Mouse (Mus musculus) heart, embryonic 12.5 days (tissue): ENCODE results near the gene Bach1. TPM values are rescaled to one million over a fixed set of nuclear protein-coding genes. Genes with fewer than 3 reads are reported as not detected.
"Not testable (repeated sequence)": the region's sequence is repeated elsewhere in the genome, so short reads cannot be mapped to it uniquely, and the experiment has no call there.

Experiments used
- ATAC-seq: fragments of 200-750 bp; cut with Nextera tagmentation; 2 replicates; pipeline ENCODE4 v1.8.0; 2017; ENCODE audit warnings: moderate TSS enrichment, moderate library complexity; ENCODE audit not compliant: insufficient number of reproducible peaks, low FRiP score
- H3K27ac ChIP-seq: fragments of 300-500 bp; sonication (generic); 2 replicates; pipeline ENCODE4 v1.5.1; 2016; ENCODE audit warnings: mild to moderate bottlenecking, moderate library complexity; ENCODE audit not compliant: poor library complexity, severe bottlenecking
- H3K27me3 ChIP-seq: fragments of 300-500 bp; sonication (generic); replicated peaks from 2 replicates; pipeline ENCODE4 v1.6.1; 2016; ENCODE audit warnings: mild to moderate bottlenecking, moderate library complexity
- H3K36me3 ChIP-seq: fragments of 300-500 bp; sonication (generic); 2 replicates; pipeline ENCODE4 v1.6.1; 2016; ENCODE audit warnings: mild to moderate bottlenecking, moderate library complexity
- H3K4me1 ChIP-seq: fragments of 300-500 bp; sonication (generic); replicated peaks from 2 replicates; pipeline ENCODE4 v1.6.1; 2016; ENCODE audit warnings: mild to moderate bottlenecking
- H3K4me2 ChIP-seq: fragments of 300-500 bp; sonication (generic); 2 replicates; pipeline ENCODE4 v1.6.1; 2016; ENCODE audit warnings: mild to moderate bottlenecking, moderate library complexity
- H3K4me3 ChIP-seq: fragments of 300-500 bp; sonication (generic); 2 replicates; pipeline ENCODE4 v1.5.1; 2016; ENCODE audit warnings: mild to moderate bottlenecking
- H3K9ac ChIP-seq: fragments of 300-500 bp; sonication (generic); 2 replicates; pipeline ENCODE4 v1.6.1; 2016; ENCODE audit warnings: mild to moderate bottlenecking, moderate library complexity
- H3K9me3 ChIP-seq: fragments of 300-500 bp; sonication (generic); replicated peaks from 2 replicates; pipeline ENCODE4 v1.6.1; 2016; ENCODE audit warnings: mild to moderate bottlenecking, moderate library complexity
- WGBS: fragments of 180-500 bp; shearing (Covaris S2); methylation state at CpG from one replicate; pipeline ENCODE4 v1.1.7; 2016; 5-methylcytosine and 5-hydroxymethylcytosine counted together
- polyA plus RNA-seq: library from polyadenylated mRNA; unstranded; fragments of >200 nt; fragmentation: Nextera tagmentation; extraction: Ambion mirVana; gene quantifications from 2 replicates; pipeline ENCODE4 v1.2.1, GENCODE M21; 2016

The Bach1 gene
- polyA plus RNA-seq, 1 experiment from 2014 or later, result 9.6 TPM

DNA sequence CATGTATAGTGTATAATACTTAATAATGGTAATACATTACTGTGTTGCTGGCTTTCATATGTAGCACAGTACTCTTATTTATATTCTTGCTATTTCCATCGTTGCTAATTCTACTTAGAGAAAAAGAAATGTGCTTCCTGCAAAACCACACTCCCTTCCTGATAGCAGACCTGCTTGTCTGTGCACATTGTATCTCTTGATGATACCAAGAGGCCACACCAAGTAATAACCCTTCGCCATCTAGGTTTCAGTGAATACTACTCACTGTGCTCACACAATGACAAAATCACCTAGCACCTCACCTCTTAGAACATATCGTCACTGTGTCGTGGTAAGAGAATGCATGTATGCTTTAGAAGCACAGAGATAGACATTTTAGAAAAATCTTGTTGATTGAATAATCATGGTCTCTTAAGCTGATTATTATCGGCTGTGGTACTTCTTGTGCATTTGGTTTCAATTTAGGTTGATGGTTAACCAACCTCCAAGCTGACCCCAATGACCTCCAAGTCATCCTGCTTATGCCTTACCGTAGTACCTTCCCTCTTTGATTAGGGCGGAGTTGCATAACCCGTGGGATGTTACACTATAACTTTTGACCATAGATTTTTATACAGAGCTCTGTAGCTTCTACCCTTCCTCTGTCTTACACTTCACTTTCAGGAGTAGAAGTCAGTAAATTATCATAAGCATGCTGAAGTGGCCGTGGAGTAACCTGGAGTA lies 17.7 kb upstream of the Bach1 start:
- Histone ChIP-seq H3K27me3 (no peaks in the 10 kb centered on the region), H3K4me2 (no peak overlapping the region), H3K4me1 (no peaks in the 10 kb centered on the region; the same call in 1 of the 2 replicates), H3K36me3 (no peaks in the 10 kb centered on the region), H3K9me3 (no peaks in the 10 kb centered on the region), H3K27ac (no peak overlapping the region), H3K9ac (no peak overlapping the region), H3K4me3 (no peak overlapping the region)
- ATAC-seq, result no peak
- WGBS, result 85% methylated on average over 9 of the region's 9 CpGs

- Histone ChIP-seq H3K4me1 (peaks cover 4% of the 10 kb centered on the region), H3K27ac (no peak overlapping the region), H3K4me2 (no peak overlapping the region), H3K36me3 (no peaks in the 10 kb centered on the region), H3K4me3 (no peak overlapping the region), H3K27me3 (no peaks in the 10 kb centered on the region), H3K9me3 (no peaks in the 10 kb centered on the region), H3K9ac (no peak overlapping the region)
- ATAC-seq, result no peak
- WGBS, result 47% methylated on average over 3 of the region's 3 CpGs
Measured at GRCm38 (mm10) chr16:87681848-87682247, 16.9 kb upstream of the Bach1 start.

GRCm38 (mm10) chr16:87686458-87686857 lies 12.3 kb upstream of the Bach1 start:
- Histone ChIP-seq H3K9ac (no peak overlapping the region), H3K4me1 (peaks cover 9% of the 10 kb centered on the region), H3K9me3 (peaks cover 1% of the 10 kb centered on the region; the same call in 1 of the 2 replicates), H3K4me3 (no peak overlapping the region), H3K4me2 (no peak overlapping the region), H3K36me3 (no peaks in the 10 kb centered on the region), H3K27ac (no peak overlapping the region), H3K27me3 (no peaks in the 10 kb centered on the region)
- WGBS, result 34% methylated on average over 1 of the region's 1 CpGs
- ATAC-seq, result 0 out of 2 replicates have a peak, but pooled peaks have one; percentile 29

- no peak overlapping the region for H3K4me2 ChIP-seq
- H3K4me1 ChIP-seq, result peaks cover 9% of the 10 kb centered on the region
- no peaks in the 10 kb centered on the region for H3K36me3 ChIP-seq
- peaks cover 3% of the 10 kb centered on the region; the same call in 1 of the 2 replicates for H3K9me3 ChIP-seq
- H3K4me3 ChIP-seq, result no peak overlapping the region
- no peak overlapping the region for H3K9ac ChIP-seq
- no peak for ATAC-seq
- no peaks in the 10 kb centered on the region for H3K27me3 ChIP-seq
- 59% methylated on average over 3 of the region's 3 CpGs for WGBS
- no peak overlapping the region for H3K27ac ChIP-seq
Measured at GRCm38 (mm10) chr16:87687346-87687745, 11.4 kb upstream of the Bach1 start.

GRCm38 (mm10) chr16:87688328-87688727 lies 10.4 kb upstream of the Bach1 start:
- H3K27me3 ChIP-seq, H3K9ac ChIP-seq, H3K4me3 ChIP-seq, H3K36me3 ChIP-seq, H3K27ac ChIP-seq, ATAC-seq, H3K4me2 ChIP-seq, H3K9me3 ChIP-seq, H3K4me1 ChIP-seq: not testable (repeated sequence)
- 92% methylated on average over 3 of the region's 3 CpGs for WGBS

DNA sequence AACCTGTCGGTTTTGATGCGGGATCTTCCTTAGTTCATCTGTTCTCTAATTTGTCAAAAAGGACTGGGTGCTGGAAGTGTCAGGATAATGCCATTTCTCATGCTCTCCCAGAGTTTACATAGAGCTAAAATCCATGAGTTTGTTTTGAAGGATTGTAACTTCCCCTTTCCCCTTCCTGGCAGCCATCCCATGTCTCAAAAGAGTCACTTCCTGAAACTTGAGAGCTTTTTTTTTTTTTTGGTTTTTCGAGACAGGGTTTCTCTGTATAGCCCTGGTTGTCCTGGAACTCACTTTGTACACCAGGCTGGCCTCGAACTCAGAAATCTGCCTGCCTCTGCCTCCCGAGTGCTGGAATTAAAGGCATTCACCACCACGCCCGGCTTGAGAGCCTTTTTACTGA lies 9.9 kb upstream of the Bach1 start:
- H3K4me3 ChIP-seq, H3K9me3 ChIP-seq, ATAC-seq, H3K36me3 ChIP-seq, H3K4me2 ChIP-seq, H3K9ac ChIP-seq, H3K27me3 ChIP-seq, H3K4me1 ChIP-seq: not testable (repeated sequence)
- 73% methylated on average over 7 of the region's 7 CpGs for WGBS
- H3K27ac ChIP-seq, result peak overlapping the region; percentile 36

- H3K9ac ChIP-seq, result no peak overlapping the region
- no peak overlapping the region for H3K4me3 ChIP-seq
- H3K9me3 ChIP-seq, result peaks cover 3% of the 10 kb centered on the region; the same call in 1 of the 2 replicates
- peaks cover 9% of the 10 kb centered on the region for H3K4me1 ChIP-seq
- peak overlapping the region; percentile 36 for H3K27ac ChIP-seq
- H3K27me3 ChIP-seq, result no peaks in the 10 kb centered on the region
- H3K4me2 ChIP-seq, result 0 out of 2 replicates have a peak overlapping the region, but pooled peaks have one; percentile 17
- no peaks in the 10 kb centered on the region for H3K36me3 ChIP-seq
- WGBS, result 35% methylated on average over 8 of the region's 8 CpGs
- peak; percentile 44; the same call in 1 of the 2 replicates for ATAC-seq
Measured at GRCm38 (mm10) chr16:87689225-87689624, 9.5 kb upstream of the Bach1 start.

DNA sequence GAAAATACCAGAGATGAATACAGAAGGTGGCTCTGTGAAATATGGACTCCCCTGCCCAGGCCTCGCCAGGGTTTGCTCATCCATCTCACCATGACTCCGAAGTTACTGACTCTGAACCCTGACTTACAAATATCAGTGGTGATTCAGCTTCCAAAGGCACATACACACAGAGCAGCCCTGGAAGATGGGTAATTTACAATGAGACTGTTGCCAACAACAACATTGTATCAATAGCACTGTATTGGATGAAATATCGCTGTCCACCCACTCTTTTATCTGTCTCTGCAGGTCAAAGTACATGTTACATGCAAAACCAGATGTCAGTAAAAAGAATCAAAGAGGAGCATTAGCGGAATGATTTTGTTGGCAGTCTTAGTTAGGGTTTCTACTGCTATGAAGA lies 8.2 kb upstream of the Bach1 start:
- Histone ChIP-seq H3K4me1 (peaks cover 9% of the 10 kb centered on the region), H3K4me2 (no peak overlapping the region), H3K27me3 (no peaks in the 10 kb centered on the region), H3K27ac (no peak overlapping the region), H3K4me3 (no peak overlapping the region), H3K9me3 (peaks cover 3% of the 10 kb centered on the region; the same call in 1 of the 2 replicates), H3K36me3 (no peaks in the 10 kb centered on the region), H3K9ac (no peak overlapping the region)
- 87% methylated on average over 4 of the region's 4 CpGs for whole genome bisulfite sequencing
- ATAC-seq, result no peak

DNA sequence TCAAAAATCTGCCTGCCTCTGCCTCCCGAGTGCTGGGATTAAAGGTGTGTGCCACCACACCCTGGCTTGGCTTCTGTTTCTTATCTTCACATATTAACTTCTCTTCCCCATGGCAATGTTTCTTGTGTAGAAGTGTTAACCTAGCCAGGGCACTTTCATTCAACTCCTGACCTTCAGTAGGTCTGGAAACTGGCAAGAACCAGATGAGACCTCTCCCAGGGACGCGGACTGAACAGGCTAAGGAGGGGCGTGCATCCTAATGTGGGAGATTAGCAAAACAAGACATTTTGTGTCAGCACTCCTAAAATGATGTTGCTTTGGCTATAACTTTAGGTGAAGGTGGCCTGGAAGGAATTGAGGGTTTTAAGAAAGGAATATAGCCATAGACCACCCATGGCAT lies 7.6 kb upstream of the Bach1 start:
- H3K4me3 ChIP-seq, result no peak overlapping the region
- peaks cover 3% of the 10 kb centered on the region; the same call in 1 of the 2 replicates for H3K9me3 ChIP-seq
- peaks cover 9% of the 10 kb centered on the region for H3K4me1 ChIP-seq
- H3K27ac ChIP-seq, result no peak overlapping the region
- H3K9ac ChIP-seq, result no peak overlapping the region
- no peaks in the 10 kb centered on the region for H3K36me3 ChIP-seq
- WGBS, result 87% methylated on average over 4 of the region's 4 CpGs
- no peaks in the 10 kb centered on the region for H3K27me3 ChIP-seq
- H3K4me2 ChIP-seq, result no peak overlapping the region
- no peak for ATAC-seq

DNA sequence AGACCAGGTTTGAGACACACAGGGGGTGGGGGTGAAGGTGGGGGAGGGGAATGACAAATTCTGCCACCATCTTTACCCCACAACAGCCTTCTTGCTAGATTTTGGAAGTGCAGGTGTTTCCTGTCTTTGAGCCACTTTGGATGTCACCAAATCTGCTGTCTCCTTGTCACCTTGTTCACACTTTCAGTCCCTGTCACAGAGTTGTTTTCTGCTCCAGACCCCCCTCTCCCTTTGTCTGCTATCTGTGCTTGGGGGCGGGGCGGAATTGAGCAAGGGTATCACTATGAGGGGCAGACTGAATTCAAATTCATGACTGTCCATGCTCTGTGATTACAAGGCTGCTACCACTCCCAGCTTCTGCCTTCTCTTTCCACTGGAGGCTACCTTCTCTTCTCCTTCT lies 6.2 kb upstream of the Bach1 start:
- Histone ChIP-seq H3K9me3 (peaks cover 3% of the 10 kb centered on the region; the same call in 1 of the 2 replicates), H3K27me3 (no peaks in the 10 kb centered on the region), H3K9ac (no peak overlapping the region), H3K27ac (no peak overlapping the region), H3K4me1 (peaks cover 9% of the 10 kb centered on the region), H3K36me3 (no peaks in the 10 kb centered on the region), H3K4me3 (no peak overlapping the region), H3K4me2 (no peak overlapping the region)
- WGBS, result 74% methylated on average over 2 of the region's 2 CpGs
- no peak for ATAC-seq

DNA sequence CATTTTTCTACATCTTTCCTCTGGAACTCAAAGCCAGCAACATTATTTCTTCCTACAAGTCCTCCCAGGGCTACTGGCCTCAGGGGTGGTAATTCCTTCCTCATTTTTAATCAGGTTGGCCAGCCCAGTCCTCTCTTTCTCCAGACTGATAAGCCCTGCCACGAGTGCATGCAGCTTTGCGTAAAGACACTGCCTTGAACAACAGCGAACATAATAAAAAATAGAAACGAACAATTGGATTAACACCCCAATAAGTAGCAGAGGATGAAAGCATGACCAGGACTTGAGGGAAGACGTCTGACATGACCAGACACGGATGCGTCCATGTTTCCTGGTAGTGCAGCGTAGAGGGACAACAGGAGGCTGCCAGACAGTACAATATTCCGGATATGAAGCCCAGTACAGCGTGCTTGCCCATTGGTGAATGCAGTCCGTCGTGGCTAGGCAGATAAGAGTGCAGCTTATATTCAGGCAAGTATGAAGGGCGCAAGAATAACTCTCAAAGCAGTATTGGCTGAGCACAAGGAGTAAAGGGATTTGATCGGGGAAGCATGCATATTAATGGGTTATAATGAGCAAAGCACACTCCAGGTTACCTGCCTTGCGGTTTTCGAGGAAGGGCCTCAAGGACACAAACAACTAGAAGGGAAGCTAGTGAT lies 909 bp upstream of the Bach1 start:
- Histone ChIP-seq H3K27ac (peak overlapping the region; percentile 15; the same call in 1 of the 2 replicates), H3K4me2 (peak overlapping the region; percentile 84), H3K9me3 (no peaks in the 10 kb centered on the region), H3K4me3 (peak overlapping the region; percentile 83), H3K36me3 (no peaks in the 10 kb centered on the region), H3K4me1 (peaks cover 28% of the 10 kb centered on the region), H3K27me3 (no peaks in the 10 kb centered on the region), H3K9ac (peak overlapping the region; percentile 43; the same call in 1 of the 2 replicates)
- ATAC-seq, result no peak
- 23% methylated on average over 16 of the region's 16 CpGs for WGBS
